Mouse (Mus musculus) lung, postnatal 0 days (tissue): Measurements from ENCODE around the gene Gemin7. TPM values are rescaled to one million over a fixed set of nuclear protein-coding genes. Genes with fewer than 3 reads are reported as not detected.
A peak's percentile ranks its signal among the peaks of the same experiment; 100 is the strongest.

Experiments
- ATAC-seq: fragments of 200-750 bp; cut with Nextera tagmentation; 2 replicates; pipeline ENCODE4 v1.8.0; 2017; ENCODE audit warnings: moderate library complexity
- DNase-seq: peaks from one replicate; pipeline ENCODE4 v3.0.0-alpha.2; 2016; ENCODE audit warnings: low spot score
- H3K27ac ChIP-seq: fragments of 300-500 bp; sonication (generic); 2 replicates; pipeline ENCODE4 v1.5.1; 2014; ENCODE audit warnings: antibody characterized with exemption, mild to moderate bottlenecking, low read length, mixed read lengths
- H3K27me3 ChIP-seq: fragments of 300-500 bp; sonication (generic); replicated peaks from 2 replicates; pipeline ENCODE4 v1.6.1; 2014; ENCODE audit warnings: low read length, mixed read lengths; ENCODE audit not compliant: insufficient read depth
- H3K36me3 ChIP-seq: fragments of 300-500 bp; sonication (generic); 2 replicates; pipeline ENCODE4 v1.6.1; 2014; ENCODE audit warnings: low read length, mixed read lengths; ENCODE audit not compliant: insufficient read depth
- H3K4me1 ChIP-seq: fragments of 300-500 bp; sonication (generic); 2 replicates; pipeline ENCODE4 v1.6.1; 2014; ENCODE audit warnings: antibody characterized with exemption, low read depth, low read length, mixed read lengths; ENCODE audit not compliant: insufficient read depth
- H3K4me2 ChIP-seq: fragments of 300-500 bp; sonication (generic); replicated peaks from 2 replicates; pipeline ENCODE4 v1.6.1; 2014; ENCODE audit warnings: low read depth, mild to moderate bottlenecking, low read length, moderate library complexity, mixed read lengths
- H3K4me3 ChIP-seq: fragments of 300-500 bp; sonication (generic); 2 replicates; pipeline ENCODE4 v1.5.1; 2014; ENCODE audit warnings: low read depth, low read length
- H3K9ac ChIP-seq: fragments of 300-500 bp; sonication (generic); replicated peaks from 2 replicates; pipeline ENCODE4 v1.6.1; 2014; ENCODE audit warnings: low read depth, mild to moderate bottlenecking
- H3K9me3 ChIP-seq: fragments of 300-500 bp; sonication (generic); 2 replicates; pipeline ENCODE4 v1.6.1; 2016; ENCODE audit warnings: low read length, mixed read lengths
- CTCF ChIP-seq: IDR thresholded peaks from 2 replicates; pipeline ENCODE4 v1.5.1; 2016; ENCODE audit warnings: antibody characterized with exemption, mild to moderate bottlenecking
- EP300 ChIP-seq: IDR thresholded peaks from 2 replicates; pipeline ENCODE4 v1.6.1; 2016; ENCODE audit warnings: antibody characterized with exemption, mild to moderate bottlenecking, control low read depth
- WGBS: fragments of 180-500 bp; shearing (Covaris S2); extraction: QIAGEN DNeasy Blood & Tissue Kit; methylation state at CpG from one replicate; pipeline ENCODE4 v1.1.7; 2014; 5-methylcytosine and 5-hydroxymethylcytosine counted together
- polyA plus RNA-seq: library from polyadenylated mRNA; unstranded; fragments of >200 nt; fragmentation: Nextera tagmentation; extraction: Ambion mirVana; gene quantifications from 2 replicates; pipeline ENCODE4 v1.2.1, GENCODE M21; 2015

The Gemin7 gene
- polyA plus RNA-seq, 1 experiment from 2014 or later = 163 TPM

- Histone ChIP-seq H3K27me3 (no peaks in the 10 kb centered on the region), H3K9me3 (no peaks in the 10 kb centered on the region), H3K4me2 (no peak overlapping the region), H3K36me3 (peaks cover 26% of the 10 kb centered on the region), H3K4me3 (no peak overlapping the region), H3K9ac (no peak overlapping the region), H3K27ac (no peak overlapping the region), H3K4me1 (no peaks in the 10 kb centered on the region)
- DNase-seq (no peak), ATAC-seq (no peak)
- TF ChIP-seq CTCF = no peak
- no peak for TF ChIP-seq EP300
- WGBS = 76% methylated on average over 14 of the region's 14 CpGs
Measured at GRCm38 (mm10) chr7:19532240-19532639, 45.2 kb downstream of the Gemin7 start.

- H3K27ac ChIP-seq = no peak overlapping the region
- H3K9me3 ChIP-seq = no peaks in the 10 kb centered on the region
- H3K4me1 ChIP-seq = no peaks in the 10 kb centered on the region
- no peak overlapping the region for H3K4me2 ChIP-seq
- no peak overlapping the region for H3K4me3 ChIP-seq
- ATAC-seq (peak; percentile 44), DNase-seq (peak; percentile 37)
- no peak overlapping the region for H3K9ac ChIP-seq
- 67% methylated on average over 10 of the region's 10 CpGs for whole genome bisulfite sequencing
- no peak for TF ChIP-seq EP300
- peak; percentile 56 for TF ChIP-seq CTCF
- H3K36me3 ChIP-seq = peaks cover 26% of the 10 kb centered on the region
- no peaks in the 10 kb centered on the region for H3K27me3 ChIP-seq
Measured at GRCm38 (mm10) chr7:19531077-19531476, 46.3 kb downstream of the Gemin7 start.

- no peak overlapping the region for H3K9ac ChIP-seq
- H3K4me2 ChIP-seq = no peak overlapping the region
- no peak overlapping the region for H3K27ac ChIP-seq
- no peak overlapping the region for H3K4me3 ChIP-seq
- no peak for TF ChIP-seq EP300
- TF ChIP-seq CTCF = 0 out of 2 replicates have a peak, but pooled peaks have one; percentile 27
- ATAC-seq (no peak), DNase-seq (no peak)
- H3K4me1 ChIP-seq = peaks cover 18% of the 10 kb centered on the region
- WGBS = 64% methylated on average over 2 of the region's 2 CpGs
- H3K27me3 ChIP-seq = peaks cover 53% of the 10 kb centered on the region
- H3K36me3 ChIP-seq = no peaks in the 10 kb centered on the region
- H3K9me3 ChIP-seq = no peaks in the 10 kb centered on the region
Measured at GRCm38 (mm10) chr7:19525105-19525481, 52.3 kb downstream of the Gemin7 start.

- ATAC-seq (no peak), DNase-seq (no peak)
- H3K9ac ChIP-seq = no peak overlapping the region
- 15% methylated on average over 24 of the region's 24 CpGs for WGBS
- no peaks in the 10 kb centered on the region for H3K9me3 ChIP-seq
- no peaks in the 10 kb centered on the region for H3K36me3 ChIP-seq
- peak overlapping the region; percentile 34 for H3K4me3 ChIP-seq
- H3K27ac ChIP-seq = no peak overlapping the region
- H3K4me1 ChIP-seq = peaks cover 18% of the 10 kb centered on the region
- H3K4me2 ChIP-seq = peak overlapping the region; percentile 55
- H3K27me3 ChIP-seq = peaks cover 56% of the 10 kb centered on the region
- TF ChIP-seq CTCF = no peak
- no peak for TF ChIP-seq EP300
Measured at GRCm38 (mm10) chr7:19524420-19525104, 52.8 kb downstream of the Gemin7 start.

- Histone ChIP-seq H3K9me3 (no peaks in the 10 kb centered on the region), H3K4me1 (peaks cover 18% of the 10 kb centered on the region), H3K27ac (no peak overlapping the region), H3K4me2 (peak overlapping the region; percentile 55), H3K36me3 (no peaks in the 10 kb centered on the region), H3K4me3 (peak overlapping the region; percentile 34), H3K27me3 (peaks cover 62% of the 10 kb centered on the region), H3K9ac (no peak overlapping the region)
- DNase-seq = no peak
- peak; percentile 61 for ATAC-seq
- TF ChIP-seq EP300 (no peak), CTCF (peak; percentile 76)
- WGBS = 1% methylated on average over 63 of the region's 64 CpGs
Measured at GRCm38 (mm10) chr7:19523757-19524419, 53.5 kb downstream of the Gemin7 start.

GRCm38 (mm10) chr7:19523017-19523756 lies 54.2 kb downstream of the Gemin7 start:
- peaks cover 67% of the 10 kb centered on the region for H3K27me3 ChIP-seq
- no peak for DNase-seq
- 8% methylated on average over 70 of the region's 72 CpGs for WGBS

More at GRCm38 (mm10) chr7:19523017-19523756, 54.2 kb downstream of the Gemin7 start:
- peak; percentile 30; the same call in 1 of the 2 replicates for ATAC-seq
- no peak for TF ChIP-seq EP300
- no peak for TF ChIP-seq CTCF
- H3K4me2 ChIP-seq = peak overlapping the region; percentile 55
- H3K9ac ChIP-seq = no peak overlapping the region
- no peak overlapping the region for H3K27ac ChIP-seq
- H3K9me3 ChIP-seq = no peaks in the 10 kb centered on the region
- H3K4me1 ChIP-seq = peaks cover 18% of the 10 kb centered on the region
- H3K36me3 ChIP-seq = no peaks in the 10 kb centered on the region
- peak overlapping the region; percentile 34; the same call in 1 of the 2 replicates for H3K4me3 ChIP-seq
